Mouse (Mus musculus) telencephalon, adult 2 months (tissue): ENCODE data around the gene Vmn1r169.
"Not testable (repeated sequence)": the region's sequence is repeated elsewhere in the genome, so short reads cannot be mapped to it uniquely, and the experiment has no call there.

Source experiments
- DNase-seq: peaks from one replicate; pipeline ENCODE4 v3.0.0-alpha.2; 2011; ENCODE audit warnings: low read depth, low spot score

Vmn1r169 gene

GRCm38 (mm10) chr7:23575226-23575625 is at the start of gene Vmn1r169:
TSS of gene Vmn1r169 (plus strand) at chr7:23575526.
- DNase-seq: not testable (repeated sequence)

GRCm38 (mm10) chr7:23539432-23539831 is 35.9 kb upstream of the Vmn1r169 start, which contains the start of gene Vmn1r168:
TSS of gene Vmn1r168 (plus strand) at chr7:23539732.
- DNase-seq: not testable (repeated sequence)

GRCm38 (mm10) chr7:23605875-23606274 is 30.5 kb downstream of the Vmn1r169 start, which contains the start of gene Vmn1r170:
TSS of gene Vmn1r170 (plus strand) at chr7:23606175.
- DNase-seq: not testable (repeated sequence)
